Mouse (Mus musculus) heart, postnatal 36 days (tissue): ENCODE data around the gene Rpl22l1. TPM values are rescaled to one million over a fixed set of nuclear protein-coding genes. Genes with fewer than 3 reads are reported as not detected.
"Not testable (repeated sequence)": the region's sequence is repeated elsewhere in the genome, so short reads cannot be mapped to it uniquely, and the experiment has no call there.

ENCODE experiments used
- DNase-seq, 2 experiments: peaks; one replicate each; pipeline ENCODE4 v3.0.0; 2021 to 2022
- intact Hi-C: fragments of 180-260 bp; cut with DNase I; formaldehyde crosslinking; loops from one replicate; pipeline ENCODE4 v1.15.1; 2025
- total RNA-seq, 2 experiments: library from RNA; stranded (reverse); gene quantifications; 2 replicates each; pipeline ENCODE4 v1.2.3; 2021

The Rpl22l1 gene
- total RNA-seq, 2 experiments from 2014 or later = 85.9 to 94.4 TPM

- no peak for DNase-seq
- intact Hi-C loops = no loop called here
These were observed 24.2 kb downstream of the Rpl22l1 start for GRCm38 (mm10) chr3:28829454-28829853.

- no peak for DNase-seq
- intact Hi-C loops = no loop called here
These were observed 31.6 kb downstream of the Rpl22l1 start for GRCm38 (mm10) chr3:28836796-28837371.

- intact Hi-C loops = no loop called here
- DNase-seq = no peak
These were observed 36.8 kb downstream of the Rpl22l1 start for GRCm38 (mm10) chr3:28841886-28842649.

GRCm38 (mm10) chr3:28843231-28843630 is 38.0 kb downstream of the Rpl22l1 start:
- DNase-seq = no peak
- intact Hi-C loops = no loop called here

GRCm38 (mm10) chr3:28847115-28847514 is 41.9 kb downstream of the Rpl22l1 start:
- no peak for DNase-seq
- intact Hi-C loops = no loop called here

- DNase-seq, intact Hi-C loops: not testable (repeated sequence)
These were observed 46.9 kb downstream of the Rpl22l1 start for GRCm38 (mm10) chr3:28852174-28852573.

Other genes with a start within 250 kb of the Rpl22l1 start
- gene Slc2a2, start 107.5 kb upstream of the Rpl22l1 start, total RNA-seq = not detected
- gene Eif5a2, start 24.2 kb upstream of the Rpl22l1 start, total RNA-seq = 1 to 10 TPM; 1.3 to 1.4 TPM
- gene Gm1527, start 87.2 kb downstream of the Rpl22l1 start, total RNA-seq = not detected